Mouse (Mus musculus) heart, postnatal 25 days (tissue): ENCODE data around the gene Arhgef10l. TPM values are rescaled to one million over a fixed set of nuclear protein-coding genes. Genes with fewer than 3 reads are reported as not detected.
A peak's percentile ranks its signal among the peaks of the same experiment; 100 is the strongest.

Experiments used
- DNase-seq: peaks from one replicate; pipeline ENCODE4 v3.0.0; 2022; ENCODE audit warnings: low spot score
- intact Hi-C: fragments of 180-260 bp; cut with DNase I; formaldehyde crosslinking; loops from one replicate; pipeline ENCODE4 v1.15.1; 2025
- total RNA-seq, 2 experiments: library from RNA; stranded (reverse); gene quantifications; 2 replicates each; pipeline ENCODE4 v1.2.3; 2021

Arhgef10l gene
- total RNA-seq, 2 experiments from 2014 or later = 62.4 to 63.9 TPM

DNA sequence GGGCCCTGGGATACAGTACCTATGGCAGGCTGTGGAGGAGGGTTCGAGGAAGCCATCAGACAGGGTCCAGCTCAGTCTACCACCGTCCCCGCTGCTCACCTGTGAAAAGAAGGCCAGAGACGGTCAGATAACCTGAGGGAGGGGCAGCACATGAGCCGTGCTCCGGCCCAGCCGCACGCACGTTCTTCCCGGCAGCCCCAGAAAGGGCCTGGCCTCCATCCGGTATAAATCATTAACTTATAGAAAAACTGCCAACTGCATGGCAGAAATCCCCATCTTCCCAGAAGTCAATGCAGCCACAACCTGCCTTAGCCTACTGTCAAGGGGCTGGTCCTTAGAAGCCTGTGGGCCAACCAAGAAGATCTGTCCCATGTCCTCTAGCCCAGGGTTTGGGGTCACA is 48.9 kb downstream of the Arhgef10l start:
- intact Hi-C loops = loop anchor here (5.0 kb wide), 1 partner anchor 35 kb away; no protein-coding TSS in a partner anchor
- DNase-seq = no peak

DNA sequence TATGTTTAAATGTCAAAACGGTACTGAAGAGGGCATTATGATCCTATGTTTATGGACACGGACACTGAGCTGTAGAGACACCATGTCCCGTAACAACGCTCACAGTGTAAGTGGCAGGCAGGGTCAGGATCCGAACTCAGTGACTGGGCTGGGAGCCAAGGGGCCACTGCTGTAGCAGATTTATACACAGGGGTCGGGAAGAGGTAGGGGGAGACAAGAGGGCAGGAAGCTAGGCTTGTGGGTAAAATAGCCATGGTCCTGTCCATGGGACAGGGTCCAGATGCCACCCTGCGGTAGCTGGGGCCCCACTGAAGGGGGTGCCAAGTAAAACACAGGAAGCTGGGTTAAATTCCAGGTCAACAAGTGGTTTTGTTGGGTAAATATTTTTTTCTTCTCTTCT is 49.6 kb downstream of the Arhgef10l start:
- intact Hi-C loops = loop anchor here (5.0 kb wide), 1 partner anchor 34 kb away; no protein-coding TSS in a partner anchor
- DNase-seq = no peak

DNA sequence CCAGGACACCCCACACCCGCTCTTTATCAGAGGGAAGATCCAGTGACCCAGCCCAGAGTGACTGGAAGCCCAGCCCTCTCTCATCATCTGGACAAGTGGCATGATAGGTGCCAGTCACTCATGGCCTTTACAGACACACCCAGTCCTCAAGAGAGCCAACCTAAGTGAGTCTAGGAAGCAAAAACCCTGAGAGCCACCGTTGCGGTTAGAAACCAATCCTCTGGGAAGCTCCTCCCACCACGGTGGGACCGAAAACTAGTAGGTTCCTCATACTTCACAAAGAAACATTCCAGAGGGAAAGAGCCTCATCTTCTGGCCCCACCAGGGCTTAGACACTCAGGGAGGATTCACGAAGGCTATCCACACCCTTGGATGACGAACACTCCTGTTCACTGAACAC is 50.0 kb downstream of the Arhgef10l start:
- no peak for DNase-seq
- intact Hi-C loops = loop anchor here (5.0 kb wide), 1 partner anchor 33 kb away; no protein-coding TSS in a partner anchor

DNA sequence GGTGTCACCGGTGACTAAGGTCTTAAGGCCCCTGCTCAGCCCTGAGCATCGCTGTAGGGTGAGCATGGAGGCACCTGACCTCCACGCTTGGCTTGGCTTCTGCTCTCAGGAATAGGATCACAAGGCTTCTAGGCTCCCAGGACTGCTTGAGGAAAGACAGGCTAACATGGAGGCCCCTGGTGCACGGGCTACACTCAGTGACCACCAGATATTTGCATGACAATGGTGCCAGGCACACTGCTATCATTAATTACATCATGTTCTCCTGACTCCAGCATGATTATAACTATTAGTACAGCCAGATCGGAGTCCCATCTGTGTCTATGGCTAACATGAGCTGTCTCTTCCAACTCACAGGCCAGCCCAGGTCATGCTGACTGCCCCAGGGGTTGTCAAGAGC is 51.3 kb downstream of the Arhgef10l start:
- DNase-seq = no peak
- intact Hi-C loops = loop anchor here (1.0 kb wide), 1 partner anchor 34 kb away; no protein-coding TSS in a partner anchor

DNA sequence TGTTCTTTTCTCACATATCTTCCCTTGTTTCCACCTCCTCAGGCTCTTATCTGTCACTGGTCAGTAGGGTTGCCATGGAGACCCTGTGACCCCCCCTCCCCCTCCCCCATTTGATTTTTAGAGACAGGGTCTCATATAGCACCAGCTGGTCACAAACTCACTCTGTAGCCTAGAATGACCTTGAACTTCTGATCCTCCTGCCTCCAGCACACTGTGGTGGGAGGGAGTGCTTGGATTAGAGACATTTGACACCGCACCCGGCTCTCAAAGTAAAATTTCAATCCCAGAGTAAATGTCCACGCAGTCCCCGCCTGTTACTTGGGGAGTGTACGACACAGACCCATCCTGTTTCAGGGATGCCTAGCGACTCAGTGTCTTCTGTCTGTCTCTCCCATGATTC is 51.7 kb downstream of the Arhgef10l start:
- intact Hi-C loops = loop anchor here (1.0 kb wide), 1 partner anchor 34 kb away; no protein-coding TSS in a partner anchor
- DNase-seq = no peak

DNA sequence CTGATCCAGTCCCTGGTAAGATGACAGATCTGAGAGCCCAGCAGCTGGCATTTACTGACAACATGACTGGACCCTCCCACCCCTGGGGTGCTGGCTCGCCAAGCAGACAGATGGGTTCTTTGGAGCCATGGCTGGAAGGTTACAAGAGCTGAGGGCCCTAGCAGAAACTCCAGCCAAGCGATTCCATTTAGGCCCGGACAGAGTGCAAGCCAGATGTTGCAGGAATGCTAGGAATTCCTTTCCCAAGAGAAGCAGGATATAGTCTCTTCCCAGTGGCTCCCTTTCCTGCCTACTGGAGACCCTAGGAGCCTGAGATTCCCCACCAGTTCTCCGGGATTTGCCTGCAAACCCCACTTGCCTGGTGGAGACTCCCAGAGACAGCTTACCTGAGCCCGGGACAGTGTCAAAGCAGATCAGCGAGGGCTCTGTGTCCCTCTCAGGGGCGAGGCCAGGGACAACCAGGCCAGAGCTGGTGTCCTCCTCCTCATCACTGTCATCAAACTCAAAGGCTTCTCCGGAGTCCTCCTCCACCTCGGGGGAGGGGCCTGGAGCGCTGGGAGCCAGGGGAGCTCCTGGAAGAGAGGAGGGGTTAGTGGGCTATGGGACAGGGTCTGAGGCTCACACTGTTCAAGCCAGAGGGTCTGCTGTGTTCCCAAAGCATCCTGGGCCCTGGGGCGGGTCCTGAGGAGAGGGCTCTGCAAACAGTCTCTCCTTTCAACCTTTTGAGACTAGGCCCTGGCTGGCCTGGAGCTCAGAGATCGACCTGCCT is 54.8 kb downstream of the Arhgef10l start:
- intact Hi-C loops = no loop called here
- no peak for DNase-seq

DNA sequence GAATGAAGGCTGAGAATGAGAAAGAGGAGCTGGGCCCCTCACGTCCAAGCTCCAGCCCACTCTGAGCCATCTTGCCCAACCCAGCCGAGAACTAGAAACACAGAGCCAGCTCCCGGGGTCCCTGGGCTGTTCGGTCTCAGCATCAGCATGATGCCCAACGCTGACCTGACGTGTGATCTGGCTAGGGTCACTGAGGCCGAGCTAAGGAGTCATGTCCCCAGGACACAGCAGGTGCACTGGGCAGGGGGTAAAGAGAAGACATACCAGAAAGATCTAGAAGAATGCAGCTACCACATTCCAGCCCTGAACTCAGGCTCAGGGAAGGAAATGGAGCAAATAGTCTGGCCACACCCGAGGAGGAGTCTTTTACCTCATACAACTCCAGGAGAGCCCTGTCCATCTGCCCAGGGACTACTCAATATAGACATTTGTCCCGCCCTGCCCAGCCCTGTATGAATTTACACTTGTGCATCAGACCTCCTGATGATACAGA is 57.5 kb downstream of the Arhgef10l start:
- intact Hi-C loops = no loop called here
- DNase-seq = no peak

DNA sequence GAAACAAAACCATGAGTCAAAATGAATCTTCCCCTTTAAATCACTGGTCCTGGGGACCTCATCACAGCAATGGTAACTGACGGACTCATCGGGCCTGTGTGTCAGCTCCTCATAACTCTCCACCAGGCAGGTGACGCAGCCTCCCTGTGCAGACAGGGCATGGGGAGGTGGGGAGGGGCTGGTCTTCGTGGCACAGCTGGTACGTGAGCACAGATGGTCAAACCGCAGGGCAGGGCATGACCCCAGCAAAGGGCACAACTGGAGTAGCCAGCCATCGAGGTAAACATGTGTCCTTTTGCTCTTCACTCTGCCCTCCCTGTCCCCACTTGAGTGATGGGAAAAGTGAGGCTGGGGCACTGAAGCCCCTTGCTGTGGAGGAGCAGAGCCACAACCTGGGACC is 59.0 kb downstream of the Arhgef10l start:
- intact Hi-C loops = no loop called here
- no peak for DNase-seq

DNA sequence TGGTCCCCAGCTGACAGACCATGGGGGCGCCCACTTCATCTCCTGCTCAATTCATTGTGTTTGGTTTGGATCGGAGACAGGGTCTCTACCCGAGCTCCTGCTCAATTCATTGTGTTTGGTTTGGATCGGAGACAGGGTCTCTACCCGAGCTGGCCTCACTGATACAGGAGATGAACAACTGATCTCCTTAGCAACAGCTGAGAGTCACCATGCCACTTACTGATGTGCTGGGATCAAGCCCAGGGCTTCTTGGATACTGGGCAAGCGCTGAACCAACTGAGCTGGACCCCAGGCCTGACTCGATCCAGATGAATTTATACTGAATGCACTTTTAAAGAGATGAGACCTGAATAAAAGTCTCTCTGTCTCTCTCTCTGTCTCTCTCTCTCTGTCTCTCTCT is 59.6 kb downstream of the Arhgef10l start:
- DNase-seq = no peak
- intact Hi-C loops = no loop called here

DNA sequence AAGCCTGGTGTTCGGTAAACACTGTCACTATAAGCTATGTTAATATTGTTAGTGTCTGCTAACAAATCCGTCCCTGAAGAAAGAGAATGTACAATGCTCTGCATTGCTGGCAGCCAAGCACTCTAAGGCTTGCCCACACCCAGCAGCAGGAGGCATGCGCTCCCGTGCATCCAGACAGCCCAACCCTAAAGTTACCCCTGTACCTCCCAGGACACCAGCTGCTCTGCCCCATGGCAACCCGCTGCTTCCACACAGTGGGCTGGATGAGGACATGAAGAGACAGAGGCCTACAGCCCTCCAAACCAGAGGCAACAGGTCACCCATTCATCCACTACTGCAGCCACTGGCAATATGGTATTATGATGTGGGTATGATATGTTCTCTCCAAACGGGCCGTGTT is 60.0 kb downstream of the Arhgef10l start:
- DNase-seq = no peak

DNA sequence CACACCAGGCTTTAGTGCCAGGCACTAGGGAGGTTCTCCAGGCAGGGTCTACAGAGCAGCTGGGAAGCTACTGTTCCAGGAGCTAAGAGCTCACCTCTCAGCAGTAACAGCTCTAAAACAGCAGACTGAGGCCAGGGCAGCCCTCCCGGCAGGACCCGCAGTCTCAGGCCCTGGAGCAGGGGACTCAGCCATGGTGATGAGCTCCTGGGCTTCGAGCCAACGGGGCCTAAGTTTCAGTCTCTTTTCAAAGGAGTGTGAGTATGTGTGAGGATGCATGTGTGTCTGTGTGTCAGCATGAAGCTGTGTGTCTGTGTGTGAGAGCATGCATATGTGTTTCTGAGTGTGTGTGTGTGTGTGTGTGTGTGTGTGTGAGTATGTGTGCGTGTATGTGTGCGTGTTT is 60.6 kb downstream of the Arhgef10l start:
- no peak for DNase-seq

More for the DNA sequence above, 60.0 kb downstream of the Arhgef10l start:
- intact Hi-C loops = no loop called here

DNA sequence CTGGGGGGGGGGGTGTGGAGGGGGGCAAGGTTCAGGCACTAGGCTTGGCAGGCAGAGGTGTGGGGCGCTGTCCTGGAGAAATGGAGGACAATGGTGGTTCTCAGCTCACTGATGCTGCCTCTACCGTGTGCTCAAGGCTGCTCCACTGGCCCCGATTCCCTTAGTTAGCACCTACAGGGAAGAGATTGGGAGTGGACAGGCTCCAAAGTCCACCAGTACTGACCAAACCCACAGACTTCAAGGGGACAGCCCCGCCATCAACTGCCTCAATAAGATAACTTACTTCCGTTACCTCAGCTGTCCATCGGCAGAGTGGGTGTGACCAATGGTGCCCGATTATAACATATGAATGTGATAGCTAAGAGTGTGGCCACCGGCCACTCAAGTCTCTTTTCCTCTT is 61.3 kb downstream of the Arhgef10l start:
- intact Hi-C loops = no loop called here
- DNase-seq = no peak

More for the DNA sequence above, 60.6 kb downstream of the Arhgef10l start:
- intact Hi-C loops = no loop called here

DNA sequence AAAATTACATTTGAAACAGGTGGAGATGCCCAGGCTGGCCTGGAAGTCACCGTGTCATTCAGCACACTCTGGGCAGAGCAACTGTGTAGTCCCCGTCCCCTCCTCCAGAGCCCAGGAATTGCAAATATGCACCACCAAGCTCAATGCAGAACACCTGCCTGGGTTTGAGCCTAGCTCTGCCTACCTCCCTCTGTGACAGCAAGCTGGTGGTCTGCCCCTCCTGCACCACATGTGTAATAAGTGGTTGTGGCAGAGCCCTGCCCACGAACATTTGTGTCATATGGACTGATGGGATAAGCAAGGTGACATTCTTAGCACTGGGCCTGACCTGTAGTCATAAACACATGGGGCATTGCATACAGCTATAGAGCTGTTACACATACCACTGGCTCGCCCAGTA is 63.8 kb downstream of the Arhgef10l start:
- intact Hi-C loops = no loop called here
- DNase-seq = no peak

DNA sequence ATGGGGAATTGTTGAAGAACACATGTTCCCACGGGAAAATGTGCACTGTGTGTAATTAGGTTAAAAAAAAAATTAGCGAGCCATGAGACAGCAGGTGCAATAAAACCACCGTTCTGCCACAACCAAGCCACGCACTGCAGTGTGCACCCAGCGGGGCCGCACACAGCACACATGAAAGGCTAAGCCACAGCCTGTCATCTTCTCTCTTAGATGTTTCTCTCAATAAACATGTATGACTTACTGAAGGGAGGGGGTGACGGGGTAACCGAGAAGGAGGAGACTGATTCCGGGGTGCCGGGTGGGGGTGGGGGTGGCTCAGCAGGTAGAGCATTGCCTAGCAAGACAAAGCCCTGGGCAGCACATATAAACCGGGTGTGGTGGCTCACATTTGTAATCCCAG is 64.7 kb downstream of the Arhgef10l start:
- intact Hi-C loops = no loop called here

DNA sequence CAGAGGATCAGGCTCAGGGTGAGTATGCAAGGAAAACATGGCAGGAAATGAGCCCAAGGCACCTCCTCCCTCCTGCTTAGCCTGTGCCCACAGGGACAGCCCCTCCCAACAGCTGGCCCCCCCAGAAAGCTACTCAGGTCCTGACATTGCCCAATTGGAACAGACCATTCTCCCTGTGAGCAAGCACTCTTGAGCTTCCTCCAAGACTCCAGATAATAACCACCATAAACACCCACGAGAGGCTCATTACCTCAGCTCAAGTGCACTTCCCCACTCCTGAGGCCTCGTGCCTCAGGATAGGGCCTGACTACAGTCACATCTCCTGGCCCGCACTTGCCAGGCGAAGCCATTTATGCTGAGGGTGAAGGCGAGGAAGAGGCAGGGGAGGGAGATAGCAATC is 67.0 kb downstream of the Arhgef10l start:
- DNase-seq = no peak
- intact Hi-C loops = no loop called here

More for the DNA sequence above, 64.7 kb downstream of the Arhgef10l start:
- no peak for DNase-seq

DNA sequence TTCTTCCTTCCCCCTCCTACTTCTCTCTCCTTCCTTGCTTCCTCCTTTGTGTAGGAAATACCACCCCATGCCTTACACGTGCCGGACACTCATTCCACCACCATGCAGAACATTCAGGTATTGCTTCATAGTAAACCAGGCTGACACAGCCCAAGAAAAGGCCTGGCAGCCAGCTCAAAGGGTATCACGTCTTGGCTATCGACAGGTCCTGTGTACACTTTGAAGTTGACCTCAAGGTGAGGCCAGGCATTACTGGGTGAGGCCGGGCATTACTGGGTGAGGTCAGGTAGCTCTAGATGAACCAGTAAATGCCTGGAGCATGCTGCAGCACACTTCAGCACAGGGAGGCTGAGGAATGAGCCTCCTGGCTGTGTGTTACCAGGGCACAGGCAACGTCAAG is 67.9 kb downstream of the Arhgef10l start:
- intact Hi-C loops = no loop called here
- no peak for DNase-seq

DNA sequence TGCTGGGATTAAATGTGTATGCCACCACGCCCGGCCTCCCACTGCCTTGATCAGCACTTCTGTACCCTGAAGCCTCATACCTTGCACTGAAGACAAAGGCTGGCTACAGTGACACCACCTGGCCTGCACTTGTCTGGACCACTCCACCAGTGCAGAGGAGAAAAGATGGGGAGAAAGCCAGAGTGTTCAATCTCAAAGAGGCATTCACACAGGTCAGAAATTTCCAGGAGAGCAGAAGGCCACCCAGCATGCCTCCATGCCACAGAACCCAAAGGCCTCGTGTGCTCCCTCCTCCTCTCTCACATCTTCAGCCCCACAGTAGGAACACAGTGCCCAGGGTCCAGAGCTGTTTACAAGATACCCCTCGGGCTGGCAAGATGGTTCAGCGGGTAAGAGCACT is 68.4 kb downstream of the Arhgef10l start:
- no peak for DNase-seq
- intact Hi-C loops = no loop called here

DNA sequence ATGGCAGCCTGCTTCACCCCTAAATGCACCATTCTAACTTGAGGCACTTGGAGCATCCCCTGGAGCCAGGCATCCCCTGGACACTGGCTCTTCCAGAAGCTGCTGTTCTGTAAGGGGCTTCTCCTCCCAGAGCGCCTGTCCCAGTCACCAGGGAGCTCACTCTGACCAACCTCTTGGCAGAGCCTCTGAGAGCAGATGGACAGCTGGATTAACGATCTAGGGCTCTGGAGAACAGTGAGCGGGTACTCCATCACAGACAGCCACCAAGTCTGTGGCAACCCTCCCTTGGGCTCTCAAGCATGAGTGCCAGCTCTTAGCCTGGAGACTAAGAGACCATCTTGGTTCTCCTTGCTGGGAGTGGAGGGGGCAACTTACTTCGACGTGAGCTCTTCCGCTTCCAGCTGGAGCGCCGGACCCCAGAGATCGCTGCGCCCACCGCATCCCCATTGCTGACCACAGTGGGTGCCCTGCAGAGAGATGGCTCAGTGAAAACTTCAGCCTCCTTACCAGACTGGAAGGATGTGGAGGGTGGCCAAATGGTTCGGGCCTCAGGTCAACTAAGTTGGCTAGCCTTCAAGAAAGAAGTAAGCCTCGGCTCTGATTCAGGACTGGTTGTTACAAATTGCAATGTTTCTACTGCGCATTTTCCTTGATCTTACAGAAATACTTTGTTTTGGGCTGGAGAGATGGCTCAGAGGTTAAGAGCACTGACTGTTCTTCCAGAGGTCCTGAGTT is 71.9 kb downstream of the Arhgef10l start:
- DNase-seq = no peak
- intact Hi-C loops = loop anchor here (2.0 kb wide), 1 partner anchor 121 kb away; no protein-coding TSS in a partner anchor

DNA sequence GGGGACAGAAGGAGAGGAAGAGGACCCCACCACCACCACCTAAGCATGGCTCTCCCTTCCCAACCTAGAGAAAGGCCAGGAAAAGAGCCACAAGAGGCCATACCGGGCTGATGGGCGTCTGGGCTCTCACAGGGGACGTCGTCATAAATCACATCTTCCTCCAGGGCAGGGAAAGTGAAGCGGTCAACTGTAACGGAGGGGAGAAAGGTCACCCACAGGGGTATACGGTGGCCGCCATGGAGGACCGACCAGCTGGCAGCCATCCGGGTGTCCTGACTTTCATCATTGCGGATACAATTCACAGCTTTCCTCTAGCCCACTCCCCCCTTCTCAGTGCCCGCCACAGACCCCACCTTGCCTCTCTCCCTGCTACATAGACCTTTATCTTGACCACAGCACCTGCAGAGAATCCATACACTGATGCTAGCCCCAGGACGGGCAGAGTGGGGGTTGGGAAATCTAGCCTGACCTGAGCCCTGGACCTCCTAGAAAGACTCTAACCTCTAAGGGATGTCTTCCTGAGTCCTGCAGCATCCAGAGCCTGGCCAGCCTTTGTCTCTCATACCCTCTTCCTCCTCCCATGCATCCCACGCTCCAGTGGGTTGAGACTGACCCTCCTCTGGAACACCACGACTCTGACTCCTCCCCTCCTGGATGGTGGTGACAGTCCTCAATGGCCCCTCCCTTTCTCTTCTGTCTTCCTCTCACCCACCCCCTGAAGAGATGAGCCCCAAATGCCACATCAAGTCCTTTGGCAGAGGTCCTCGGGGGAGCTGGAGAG is 72.6 kb downstream of the Arhgef10l start:
- DNase-seq = no peak
- intact Hi-C loops = loop anchor here (1.0 to 2.0 kb wide), 2 partner anchors 81 to 122 kb away; no protein-coding TSS in a partner anchor

DNA sequence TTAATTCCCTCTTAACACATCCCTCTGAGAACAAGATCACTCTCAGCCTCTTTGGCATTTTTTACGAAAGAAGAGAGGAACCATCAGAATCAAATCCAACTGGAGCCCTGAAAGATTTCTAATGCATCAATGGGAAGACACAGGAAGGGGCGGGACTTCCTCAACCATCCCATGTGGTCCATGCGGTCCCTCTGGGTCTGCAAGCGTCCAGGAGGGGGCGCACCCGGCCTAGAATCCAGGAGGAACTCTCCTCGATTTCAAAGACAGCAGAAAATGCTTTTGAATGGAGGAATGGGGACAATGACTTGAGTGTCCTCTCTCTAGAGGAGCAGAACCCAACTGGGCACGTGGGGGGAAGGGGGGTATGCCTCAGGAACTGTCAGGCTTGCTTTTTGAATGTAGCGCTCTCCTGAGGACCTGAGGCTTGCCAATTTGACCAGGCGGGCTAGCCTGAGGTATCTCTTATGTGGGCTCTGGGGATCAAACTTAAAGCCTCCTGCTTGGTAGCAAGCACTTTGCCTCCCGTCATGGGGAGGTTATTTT is 73.5 kb downstream of the Arhgef10l start:
- intact Hi-C loops = loop anchor here (1.0 to 2.0 kb wide), 2 partner anchors 82 to 123 kb away; no protein-coding TSS in a partner anchor

More for the DNA sequence above, 73.5 kb downstream of the Arhgef10l start:
- DNase-seq = peak; percentile 59
